Mouse (Mus musculus) embryonic facial prominence, embryonic 13.5 days (tissue): ENCODE results near the gene Plac1. TPM values are rescaled to one million over a fixed set of nuclear protein-coding genes. Genes with fewer than 3 reads are reported as not detected.

ENCODE experiments used
- ATAC-seq: fragments of 200-750 bp; cut with Nextera tagmentation; 2 replicates; pipeline ENCODE4 v1.8.0; 2017; ENCODE audit warnings: low read depth; ENCODE audit not compliant: insufficient number of reproducible peaks, insufficient read depth, low FRiP score, low TSS enrichment
- H3K27ac ChIP-seq: fragments of 300-500 bp; sonication (generic); 2 replicates; pipeline ENCODE4 v1.5.1; 2015; ENCODE audit warnings: moderate library complexity, mild to moderate bottlenecking, inconsistent platforms
- H3K27me3 ChIP-seq: fragments of 300-500 bp; sonication (generic); 2 replicates; pipeline ENCODE4 v1.6.1; 2015; ENCODE audit warnings: mild to moderate bottlenecking, inconsistent platforms
- H3K36me3 ChIP-seq: fragments of 300-500 bp; sonication (generic); 2 replicates; pipeline ENCODE4 v1.6.1; 2015; ENCODE audit warnings: mild to moderate bottlenecking, inconsistent platforms
- H3K4me1 ChIP-seq: fragments of 300-500 bp; sonication (generic); 2 replicates; pipeline ENCODE4 v1.6.1; 2015; ENCODE audit warnings: inconsistent platforms
- H3K4me2 ChIP-seq: fragments of 300-500 bp; sonication (generic); 2 replicates; pipeline ENCODE4 v1.6.1; 2015; ENCODE audit warnings: moderate library complexity, mild to moderate bottlenecking, inconsistent platforms
- H3K4me3 ChIP-seq: fragments of 300-500 bp; sonication (generic); 2 replicates; pipeline ENCODE4 v1.5.1; 2015; ENCODE audit warnings: mild to moderate bottlenecking, inconsistent platforms
- H3K9ac ChIP-seq: fragments of 300-500 bp; sonication (generic); 2 replicates; pipeline ENCODE4 v1.6.1; 2015; ENCODE audit warnings: mild to moderate bottlenecking, inconsistent platforms
- H3K9me3 ChIP-seq: fragments of 300-500 bp; sonication (generic); 2 replicates; pipeline ENCODE4 v1.6.1; 2016; ENCODE audit warnings: inconsistent platforms
- whole genome bisulfite sequencing: fragments of 180-500 bp; shearing (Covaris S2); methylation state at CpG from one replicate; pipeline ENCODE4 v1.1.7; 2015; ENCODE audit warnings: mixed read lengths; 5-methylcytosine and 5-hydroxymethylcytosine counted together
- polyA plus RNA-seq: library from polyadenylated mRNA; unstranded; fragments of >200 nt; fragmentation: Nextera tagmentation; extraction: Ambion mirVana; gene quantifications from 2 replicates; pipeline ENCODE4 v1.2.1, GENCODE M21; 2015

The Plac1 gene
- polyA plus RNA-seq, 1 experiment from 2014 or later, result 6.4 TPM

GRCm38 (mm10) chrX:53231965-53232364, 7.9 kb downstream of the Plac1 start:
- Histone ChIP-seq H3K4me1 (no peaks in the 10 kb centered on the region), H3K4me2 (peak overlapping the region; percentile 54), H3K36me3 (no peaks in the 10 kb centered on the region), H3K9ac (peak overlapping the region; percentile 52; the same call in 1 of the 2 replicates), H3K27me3 (no peaks in the 10 kb centered on the region), H3K9me3 (no peaks in the 10 kb centered on the region), H3K4me3 (peak overlapping the region; percentile 30), H3K27ac (peak overlapping the region; percentile 51; the same call in 1 of the 2 replicates)
- WGBS, result 28% methylated on average over 13 of the region's 13 CpGs
- ATAC-seq, result no peak

DNA sequence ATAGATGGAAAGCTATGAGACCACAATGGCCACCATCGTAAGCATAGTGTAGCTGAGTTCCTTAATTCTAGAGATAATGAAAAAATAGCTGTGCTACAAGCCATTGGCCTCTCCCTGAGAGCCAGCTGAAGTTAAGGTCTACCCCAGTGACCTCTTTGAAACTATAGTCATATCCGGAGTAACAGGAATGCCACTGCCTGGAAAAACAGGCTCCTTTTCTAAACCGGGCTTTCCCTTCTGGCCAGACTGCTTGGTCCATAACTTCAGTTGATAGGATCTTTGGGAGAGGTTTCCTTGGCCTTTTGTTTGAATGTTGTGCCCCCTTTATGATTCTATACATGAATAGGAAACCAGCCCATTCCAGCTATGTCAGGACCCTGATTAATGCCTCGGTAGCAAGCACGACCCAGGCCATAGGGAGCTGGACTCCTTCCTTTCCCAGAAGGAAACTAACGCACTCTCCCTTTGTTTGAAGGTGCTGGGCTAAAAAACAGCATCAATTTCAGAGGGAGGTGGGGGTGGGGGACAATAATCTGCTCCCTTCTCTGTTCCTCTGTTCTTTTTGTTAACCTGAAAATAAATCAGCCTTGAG, 15.5 kb downstream of the Plac1 start:
- ATAC-seq, result no peak
- Histone ChIP-seq H3K36me3 (no peaks in the 10 kb centered on the region), H3K4me3 (no peak overlapping the region), H3K4me1 (no peaks in the 10 kb centered on the region), H3K27me3 (no peaks in the 10 kb centered on the region), H3K9ac (no peak overlapping the region), H3K9me3 (no peaks in the 10 kb centered on the region), H3K4me2 (no peak overlapping the region), H3K27ac (no peak overlapping the region)
- WGBS, result 60% methylated on average over 6 of the region's 6 CpGs

GRCm38 (mm10) chrX:53220855-53221254, 19.1 kb downstream of the Plac1 start:
- ATAC-seq, result no peak
- WGBS, result 71% methylated on average over 9 of the region's 9 CpGs
- no peak overlapping the region for H3K27ac ChIP-seq
- H3K4me3 ChIP-seq, result no peak overlapping the region
- H3K9ac ChIP-seq, result no peak overlapping the region
- H3K4me1 ChIP-seq, result no peaks in the 10 kb centered on the region
- H3K9me3 ChIP-seq, result no peaks in the 10 kb centered on the region
- no peaks in the 10 kb centered on the region for H3K36me3 ChIP-seq
- H3K27me3 ChIP-seq, result no peaks in the 10 kb centered on the region
- H3K4me2 ChIP-seq, result no peak overlapping the region

DNA sequence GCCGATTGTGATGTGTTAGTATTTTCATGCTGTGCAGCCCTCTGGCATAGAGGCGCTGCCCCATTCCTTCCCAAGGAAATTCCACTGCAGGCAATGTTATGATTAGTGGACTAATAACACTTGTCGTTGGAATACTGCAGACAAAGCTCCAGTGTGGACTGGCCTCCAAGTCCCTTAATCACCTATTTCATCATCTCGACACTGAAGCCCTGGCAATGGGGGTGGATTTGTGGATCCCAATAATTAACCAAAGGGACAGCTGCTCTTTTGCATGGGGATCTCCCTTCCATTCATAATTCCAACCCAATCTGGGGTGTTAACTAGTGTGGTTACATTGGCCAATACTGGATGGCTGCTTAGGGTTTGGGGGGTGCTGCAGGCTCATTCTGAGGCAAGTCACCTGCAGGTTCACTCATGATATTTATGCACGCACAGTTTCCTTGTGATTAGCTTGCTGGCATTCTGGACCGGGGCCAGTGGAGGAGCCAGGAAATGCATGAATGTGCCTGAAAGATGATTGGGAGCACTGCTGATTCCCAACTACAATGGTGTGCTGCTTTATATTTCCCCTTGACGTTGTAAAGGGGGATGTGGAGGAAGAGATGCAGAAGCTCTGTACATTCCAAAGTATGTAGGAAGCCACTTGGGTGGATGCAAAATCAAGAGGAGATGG, 25.2 kb downstream of the Plac1 start:
- H3K9me3 ChIP-seq, result no peaks in the 10 kb centered on the region
- 63% methylated on average over 7 of the region's 7 CpGs for WGBS
- no peaks in the 10 kb centered on the region for H3K36me3 ChIP-seq
- no peak overlapping the region for H3K4me2 ChIP-seq
- no peak overlapping the region for H3K4me3 ChIP-seq
- no peak overlapping the region for H3K9ac ChIP-seq
- no peaks in the 10 kb centered on the region for H3K27me3 ChIP-seq
- peaks cover 3% of the 10 kb centered on the region; the same call in 1 of the 2 replicates for H3K4me1 ChIP-seq
- no peak for ATAC-seq
- no peak overlapping the region for H3K27ac ChIP-seq

GRCm38 (mm10) chrX:53213838-53214237, 26.1 kb downstream of the Plac1 start:
- H3K27me3 ChIP-seq, result no peaks in the 10 kb centered on the region
- H3K27ac ChIP-seq, result no peak overlapping the region
- no peak overlapping the region for H3K9ac ChIP-seq
- no peak overlapping the region for H3K4me3 ChIP-seq
- H3K4me1 ChIP-seq, result peaks cover 3% of the 10 kb centered on the region; the same call in 1 of the 2 replicates
- no peaks in the 10 kb centered on the region for H3K9me3 ChIP-seq
- ATAC-seq, result no peak
- WGBS, result 74% methylated on average over 2 of the region's 2 CpGs
- no peaks in the 10 kb centered on the region for H3K36me3 ChIP-seq
- H3K4me2 ChIP-seq, result no peak overlapping the region

DNA sequence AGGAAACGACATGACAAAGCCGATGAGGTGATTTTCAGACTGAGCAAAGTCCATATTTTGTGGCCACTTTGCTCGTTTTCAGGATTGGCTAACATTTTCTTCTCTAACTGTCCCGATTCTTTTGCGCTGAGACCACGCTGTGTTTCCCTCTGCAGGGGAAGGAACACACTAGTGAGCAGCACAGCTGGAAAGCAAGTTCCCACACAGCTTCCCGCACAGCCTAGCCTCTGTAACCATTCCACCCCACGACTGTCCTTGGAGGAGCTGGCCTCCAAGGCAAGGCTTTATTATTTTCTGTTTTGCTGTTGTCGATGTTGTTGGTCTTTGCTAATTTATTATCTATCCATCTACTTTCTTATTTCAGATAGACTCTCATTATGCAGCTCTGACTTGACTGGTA, 27.4 kb downstream of the Plac1 start:
- Histone ChIP-seq H3K27me3 (no peaks in the 10 kb centered on the region), H3K4me1 (peaks cover 3% of the 10 kb centered on the region; the same call in 1 of the 2 replicates), H3K27ac (peak overlapping the region; percentile 64), H3K36me3 (no peaks in the 10 kb centered on the region), H3K4me2 (no peak overlapping the region), H3K9ac (no peak overlapping the region), H3K4me3 (no peak overlapping the region), H3K9me3 (no peaks in the 10 kb centered on the region)
- ATAC-seq, result no peak
- WGBS, result 65% methylated on average over 9 of the region's 9 CpGs

DNA sequence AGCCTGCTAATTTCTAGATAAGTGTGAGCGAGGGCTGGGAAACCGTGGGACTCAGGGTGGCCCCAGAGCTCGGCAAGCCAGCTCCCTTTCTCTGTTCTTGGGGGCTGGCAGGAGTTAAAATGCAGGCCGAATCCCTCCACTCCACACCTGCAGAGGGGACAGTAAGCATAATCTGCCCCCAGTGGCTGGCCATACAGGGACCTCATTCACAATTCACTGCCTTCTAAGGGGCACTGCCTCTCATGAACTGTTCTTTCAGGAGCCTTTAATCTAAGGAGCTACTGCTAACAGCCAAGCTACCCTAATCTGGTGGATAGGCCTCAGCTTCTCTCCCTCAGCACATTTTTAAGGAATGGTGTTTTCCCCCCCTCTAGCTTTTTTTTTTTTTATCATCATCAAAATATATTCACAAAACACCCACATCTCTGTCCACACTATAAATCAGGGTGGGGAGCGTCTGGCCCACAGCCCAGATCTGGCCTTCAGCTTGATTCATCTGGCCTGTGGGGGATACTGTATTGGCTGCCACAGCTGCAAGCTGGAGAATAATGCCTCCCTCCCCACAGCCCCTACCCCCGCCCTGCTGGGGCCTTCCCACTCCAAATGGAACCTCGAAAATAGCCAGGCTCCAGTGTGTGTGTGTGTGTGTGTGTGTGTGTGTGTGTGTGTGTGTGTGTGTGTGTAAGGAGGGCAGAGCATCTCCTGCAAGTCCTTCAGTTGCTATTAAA, 28.0 kb downstream of the Plac1 start:
- Histone ChIP-seq H3K36me3 (no peaks in the 10 kb centered on the region), H3K4me1 (peaks cover 3% of the 10 kb centered on the region; the same call in 1 of the 2 replicates), H3K4me3 (no peak overlapping the region), H3K9me3 (no peaks in the 10 kb centered on the region), H3K9ac (no peak overlapping the region), H3K27ac (peak overlapping the region; percentile 80), H3K27me3 (no peaks in the 10 kb centered on the region), H3K4me2 (no peak overlapping the region)
- WGBS, result 60% methylated on average over 7 of the region's 7 CpGs
- no peak for ATAC-seq

DNA sequence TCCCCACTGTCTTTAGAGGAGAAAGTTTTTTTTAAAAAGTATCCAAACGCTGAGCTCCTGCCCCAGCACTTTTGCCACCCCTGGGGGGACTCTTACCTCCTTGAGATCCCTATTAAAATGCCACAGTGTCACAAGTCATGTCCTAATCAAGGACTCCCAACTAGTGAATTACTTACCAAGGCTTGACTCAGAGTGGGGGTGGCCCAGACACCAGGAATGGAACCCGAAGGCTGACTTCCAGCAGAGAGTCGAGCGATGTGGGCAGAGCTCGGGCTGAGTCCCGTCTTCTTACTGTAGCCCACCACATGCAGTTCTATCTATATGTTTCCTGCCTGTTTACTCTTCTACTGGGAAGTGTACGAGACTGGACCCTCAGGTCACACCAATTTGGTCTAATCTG, 30.5 kb downstream of the Plac1 start:
- H3K9ac ChIP-seq, result no peak overlapping the region
- ATAC-seq, result no peak
- H3K4me2 ChIP-seq, result no peak overlapping the region
- H3K4me3 ChIP-seq, result no peak overlapping the region
- 60% methylated on average over 7 of the region's 7 CpGs for WGBS
- H3K4me1 ChIP-seq, result peaks cover 3% of the 10 kb centered on the region; the same call in 1 of the 2 replicates
- H3K36me3 ChIP-seq, result no peaks in the 10 kb centered on the region
- H3K9me3 ChIP-seq, result no peaks in the 10 kb centered on the region
- no peak overlapping the region for H3K27ac ChIP-seq
- no peaks in the 10 kb centered on the region for H3K27me3 ChIP-seq

DNA sequence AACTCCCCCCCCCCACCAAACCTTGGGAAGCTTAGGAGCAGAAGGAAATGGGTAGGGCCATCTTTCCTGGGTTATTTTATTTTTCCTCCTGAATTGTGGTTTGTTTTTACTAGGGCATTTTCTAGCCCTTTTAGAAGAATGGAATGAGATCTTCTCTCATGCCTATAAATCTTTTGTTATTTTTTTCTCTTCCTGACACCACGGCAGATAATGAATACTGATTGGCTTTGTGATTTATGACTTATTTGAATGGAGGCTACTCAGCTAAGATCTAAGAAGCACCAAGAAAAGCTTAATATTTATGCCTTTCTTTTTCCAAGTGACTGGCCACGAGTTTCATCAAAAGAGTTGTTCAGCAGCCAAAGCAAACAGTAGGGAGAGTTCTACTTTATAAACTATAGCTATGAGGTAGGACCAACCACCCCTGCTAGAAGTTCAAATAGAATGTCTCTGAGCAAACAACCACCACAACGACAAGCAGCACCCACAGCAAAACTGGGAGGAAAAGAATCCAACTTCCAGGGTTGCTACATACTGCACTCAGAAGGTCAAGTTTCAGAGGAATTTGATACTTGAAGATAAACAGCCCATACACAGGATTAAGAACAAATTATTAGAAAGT, 35.1 kb downstream of the Plac1 start:
- Histone ChIP-seq H3K4me2 (no peak overlapping the region), H3K9ac (no peak overlapping the region), H3K27ac (no peak overlapping the region), H3K36me3 (no peaks in the 10 kb centered on the region), H3K27me3 (no peaks in the 10 kb centered on the region), H3K9me3 (no peaks in the 10 kb centered on the region), H3K4me3 (no peak overlapping the region), H3K4me1 (no peaks in the 10 kb centered on the region)
- WGBS, result 59% methylated on average over 3 of the region's 3 CpGs
- ATAC-seq, result no peak

GRCm38 (mm10) chrX:53201616-53202015, 38.3 kb downstream of the Plac1 start:
- 84% methylated on average over 5 of the region's 5 CpGs for WGBS

GRCm38 (mm10) chrX:53197681-53198080, 42.2 kb downstream of the Plac1 start:
- no peaks in the 10 kb centered on the region for H3K9me3 ChIP-seq
- WGBS, result 79% methylated on average over 4 of the region's 4 CpGs

More at GRCm38 (mm10) chrX:53201616-53202015, 38.3 kb downstream of the Plac1 start:
- Histone ChIP-seq H3K36me3 (no peaks in the 10 kb centered on the region), H3K4me3 (no peak overlapping the region), H3K4me2 (no peak overlapping the region), H3K9ac (no peak overlapping the region), H3K9me3 (no peaks in the 10 kb centered on the region), H3K4me1 (no peaks in the 10 kb centered on the region), H3K27me3 (no peaks in the 10 kb centered on the region), H3K27ac (no peak overlapping the region)
- no peak for ATAC-seq

More at GRCm38 (mm10) chrX:53197681-53198080, 42.2 kb downstream of the Plac1 start:
- no peak overlapping the region for H3K9ac ChIP-seq
- ATAC-seq, result no peak
- no peaks in the 10 kb centered on the region for H3K27me3 ChIP-seq
- H3K27ac ChIP-seq, result no peak overlapping the region
- no peak overlapping the region for H3K4me2 ChIP-seq
- no peak overlapping the region for H3K4me3 ChIP-seq
- no peaks in the 10 kb centered on the region for H3K36me3 ChIP-seq
- no peaks in the 10 kb centered on the region for H3K4me1 ChIP-seq
